Mouse (Mus musculus) spleen, postnatal 14 days (tissue): Measurements from ENCODE around the gene Dnajb12.

Experiments
- DNase-seq, 2 experiments: peaks; one replicate each; pipeline ENCODE4 v3.0.0; 2021 to 2022; ENCODE audit warnings: low spot score in 2 of 2

Dnajb12 gene

DNA sequence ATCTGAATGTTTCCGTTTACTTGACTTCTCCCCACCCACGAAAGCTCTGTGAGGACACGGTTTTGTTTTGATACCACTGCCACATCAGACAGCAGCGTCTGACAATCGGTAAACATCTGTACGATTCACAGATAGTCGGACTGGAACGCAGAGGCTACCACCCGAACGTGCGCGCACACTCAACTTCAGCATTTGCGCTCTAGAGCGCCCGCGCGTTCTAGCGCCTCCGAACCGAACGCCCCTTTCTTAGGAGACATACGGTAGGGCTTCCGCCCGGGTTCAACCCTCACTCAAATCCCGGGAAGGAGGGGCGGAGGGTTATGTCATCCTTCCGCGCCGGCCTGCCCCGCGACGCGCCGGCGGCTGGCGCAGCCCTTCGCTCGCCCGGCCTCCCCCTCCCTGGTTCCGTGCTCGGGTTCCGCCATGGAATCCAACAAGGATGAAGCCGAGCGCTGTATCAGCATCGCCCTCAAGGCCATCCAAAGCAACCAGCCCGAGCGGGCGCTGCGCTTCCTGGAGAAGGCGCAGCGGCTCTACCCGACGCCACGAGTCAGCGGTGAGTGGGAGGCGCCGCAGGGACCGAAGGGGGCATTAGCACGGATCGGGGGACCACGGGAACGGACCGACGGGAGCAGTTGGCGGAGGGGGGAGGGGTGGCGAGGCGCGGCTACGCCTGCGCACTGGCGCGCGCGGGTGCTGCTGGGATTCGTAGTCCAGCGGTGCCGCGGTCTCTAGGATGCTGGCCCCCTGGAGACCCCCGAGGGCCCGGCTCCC is at the start of gene Dnajb12:
Gene Dnajb12 (plus strand): TSS at position 302 of the 774 bp plus-strand sequence.
- DNase-seq = peak; percentile 83 to 87

- DNase-seq = no peak
Measured at GRCm38 (mm10) chr10:59829886-59830285, 49.5 kb upstream of the Dnajb12 start.

- no peak for DNase-seq
Measured at GRCm38 (mm10) chr10:59831950-59832349, 47.4 kb upstream of the Dnajb12 start.

DNA sequence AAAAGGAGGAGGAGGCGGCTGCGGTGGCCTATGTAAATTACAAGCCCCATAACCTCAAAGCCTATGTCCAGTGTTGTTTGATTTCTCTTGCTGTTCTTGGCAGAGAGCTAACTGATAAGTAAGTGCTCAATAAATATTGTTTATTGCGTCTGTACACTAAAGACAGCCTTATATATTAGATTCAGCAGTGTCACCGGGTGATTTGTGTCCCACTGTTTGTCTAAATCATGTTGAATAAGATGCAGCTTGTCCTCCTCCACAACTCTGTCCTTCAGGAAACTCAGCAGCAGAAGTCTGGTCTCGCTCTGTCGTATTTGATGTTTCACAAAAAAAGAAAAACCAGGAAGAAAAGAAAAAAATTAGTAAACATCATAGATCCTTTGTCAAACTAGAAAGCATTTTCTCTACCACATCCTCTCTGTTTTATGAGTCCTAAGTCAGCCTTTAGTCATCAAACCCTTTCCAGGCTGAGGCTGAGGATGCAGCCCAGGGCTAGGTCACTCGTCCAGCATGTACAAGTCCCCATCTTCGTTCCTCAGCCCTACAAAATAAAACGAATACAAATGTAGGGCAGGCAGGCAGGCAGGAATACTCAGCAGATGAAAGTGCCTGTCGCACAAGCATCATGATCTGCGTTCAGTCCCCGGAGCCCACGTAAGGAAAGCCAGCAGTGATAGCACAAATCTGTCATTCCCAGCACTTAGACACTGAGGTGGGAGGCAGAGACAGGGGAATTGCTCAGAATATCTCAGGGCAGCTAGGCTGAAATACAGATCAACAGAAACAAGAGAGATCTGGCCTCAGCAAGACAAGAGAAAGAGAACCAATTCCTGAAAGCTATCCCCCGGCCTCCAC is 43.8 kb upstream of the Dnajb12 start:
- no peak for DNase-seq

- no peak for DNase-seq
Measured at GRCm38 (mm10) chr10:59837490-59837889, 41.9 kb upstream of the Dnajb12 start.

GRCm38 (mm10) chr10:59841434-59841833 is 37.9 kb upstream of the Dnajb12 start:
- no peak for DNase-seq

DNA sequence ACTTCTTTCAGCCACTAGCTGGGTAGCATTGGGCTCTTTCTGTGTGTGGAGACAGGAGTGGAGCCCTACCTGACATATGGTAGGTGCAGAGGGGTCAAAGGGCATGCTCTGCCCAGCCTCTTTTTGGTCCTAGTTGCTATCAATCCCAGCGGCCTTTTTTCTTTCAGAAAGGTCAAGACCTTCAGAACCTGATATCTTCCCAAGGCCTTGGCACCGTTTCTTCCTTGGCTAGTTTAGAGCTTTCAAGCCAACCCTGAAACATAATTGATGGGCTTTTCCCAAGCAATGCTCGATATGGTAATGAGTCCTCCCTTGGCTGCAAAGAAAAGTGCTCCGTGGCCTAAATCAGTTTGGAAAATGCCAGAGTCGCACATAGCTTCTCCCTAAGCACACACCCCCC is 36.2 kb upstream of the Dnajb12 start:
- DNase-seq = no peak

DNA sequence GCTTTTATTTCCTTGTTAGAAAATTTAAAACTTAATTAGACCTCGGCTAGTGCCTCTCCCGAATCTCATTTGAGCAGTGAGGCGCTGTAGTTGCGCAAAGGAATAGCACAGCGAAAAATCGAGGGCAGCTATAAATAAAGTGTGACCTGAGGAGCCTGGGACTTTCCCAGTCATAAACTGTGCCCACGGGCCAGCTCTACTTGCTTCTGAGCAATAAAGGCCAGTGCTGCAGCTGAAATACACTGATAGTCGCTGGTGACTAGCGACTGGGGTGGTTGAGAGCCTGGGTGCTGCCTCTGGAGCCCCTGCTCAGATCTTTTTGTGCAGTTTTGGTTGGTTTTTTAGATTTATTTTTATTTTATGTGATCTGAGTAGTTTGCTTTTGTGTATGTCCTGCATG is 34.7 kb upstream of the Dnajb12 start:
- no peak for DNase-seq

DNA sequence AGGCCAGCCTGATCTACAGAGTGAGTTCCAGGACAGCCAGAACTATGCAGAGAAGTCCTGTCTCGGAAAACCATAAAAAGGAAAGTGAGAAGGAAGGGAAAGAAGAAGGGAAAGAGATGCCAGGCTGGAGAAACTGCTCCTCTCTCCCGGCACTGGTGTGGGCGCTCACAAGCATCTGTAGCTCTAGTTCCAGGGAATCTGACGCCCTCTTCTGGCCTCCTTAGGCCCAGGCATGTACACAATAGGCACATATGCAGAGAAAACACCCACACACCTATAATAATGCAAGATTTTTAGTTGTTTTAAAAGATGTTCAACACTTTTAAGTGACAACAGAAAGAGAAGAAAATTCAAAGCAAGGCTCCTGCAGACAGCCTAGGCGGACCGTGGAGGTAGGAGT is 32.9 kb upstream of the Dnajb12 start:
- DNase-seq = no peak

- DNase-seq = no peak
Measured at GRCm38 (mm10) chr10:59848079-59848877, 31.1 kb upstream of the Dnajb12 start.

DNA sequence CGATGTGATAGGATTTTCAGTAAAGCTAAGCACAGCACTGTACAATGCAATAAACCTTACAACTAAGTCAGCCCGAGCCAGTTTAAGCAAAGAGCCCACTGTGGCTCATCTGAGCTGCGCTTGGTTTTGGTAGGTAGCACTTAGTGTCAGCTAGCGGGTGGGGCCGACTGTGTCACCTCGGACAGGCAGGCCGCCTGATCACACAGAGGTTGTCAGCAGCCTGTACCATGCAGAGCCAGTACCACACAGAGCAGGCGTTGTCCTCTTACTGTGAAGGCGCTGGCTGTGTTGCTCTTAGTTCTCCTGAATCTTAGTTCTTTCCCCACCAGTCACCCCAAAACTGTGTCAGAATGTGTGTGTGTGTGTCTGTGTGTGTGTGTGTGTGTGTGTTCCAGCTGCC is 30.4 kb upstream of the Dnajb12 start:
- DNase-seq = no peak

- DNase-seq = no peak
Measured at GRCm38 (mm10) chr10:59849371-59849770, 30.0 kb upstream of the Dnajb12 start.

DNA sequence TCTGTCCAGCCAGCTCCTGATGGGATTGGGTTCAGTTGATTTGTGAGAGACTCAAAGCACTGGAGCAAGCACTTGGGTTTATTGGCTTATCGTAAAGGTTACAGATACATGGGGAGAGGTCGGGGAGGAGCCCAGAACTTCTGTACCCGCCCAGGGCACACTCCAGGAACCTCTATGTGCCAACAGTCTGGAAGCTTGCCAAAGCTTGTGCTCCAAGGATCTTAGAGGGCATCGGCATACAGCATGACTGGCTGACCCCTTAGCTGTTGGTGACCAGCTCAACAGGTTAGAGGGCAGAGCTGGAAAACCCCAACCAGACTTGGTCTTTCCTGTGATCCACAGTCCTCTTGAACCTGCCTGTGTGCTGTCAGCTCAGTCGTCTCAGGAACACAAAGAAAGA is 22.2 kb upstream of the Dnajb12 start:
- no peak for DNase-seq

DNA sequence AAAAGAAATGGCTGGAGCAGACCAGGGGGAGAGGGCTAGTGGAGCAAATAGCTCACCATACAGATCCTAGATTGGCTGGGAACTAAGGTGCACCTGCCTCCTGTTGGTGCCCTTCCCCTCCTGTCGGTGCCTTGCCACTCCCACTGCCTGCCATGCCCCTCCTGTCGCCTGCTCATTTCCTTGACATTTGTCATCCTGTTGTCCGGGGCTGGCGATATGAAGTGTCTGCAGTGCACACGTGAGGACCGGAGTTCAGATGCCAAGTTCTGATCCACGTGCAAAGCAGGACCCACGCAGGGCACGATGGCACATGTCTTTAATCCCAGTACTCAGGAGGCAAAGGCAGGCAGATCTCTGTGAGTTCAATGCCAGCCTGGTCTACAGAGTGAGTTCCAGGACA is 18.7 kb upstream of the Dnajb12 start:
- no peak for DNase-seq

DNA sequence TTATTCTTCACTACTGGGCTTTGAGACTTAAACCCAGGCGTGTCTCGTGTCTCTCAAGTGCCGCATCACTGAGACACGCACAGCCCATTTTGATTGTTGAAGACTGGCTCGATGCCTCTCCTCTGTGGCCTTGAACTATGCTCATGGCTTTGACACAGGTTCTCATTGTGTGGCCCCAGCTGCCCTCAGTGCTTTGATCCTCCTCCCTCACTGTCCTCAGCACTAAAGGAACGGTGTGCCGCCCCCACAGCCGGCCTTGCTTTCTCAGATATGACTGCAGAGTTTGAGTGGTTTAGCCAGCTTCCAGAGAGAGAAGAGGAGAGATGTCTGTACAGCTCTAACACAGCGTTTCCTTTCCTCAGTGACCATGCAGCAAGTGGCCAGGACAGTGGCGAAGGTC is 18.2 kb upstream of the Dnajb12 start:
- no peak for DNase-seq

- DNase-seq = no peak
Measured at GRCm38 (mm10) chr10:59862816-59863440, 16.4 kb upstream of the Dnajb12 start.

DNA sequence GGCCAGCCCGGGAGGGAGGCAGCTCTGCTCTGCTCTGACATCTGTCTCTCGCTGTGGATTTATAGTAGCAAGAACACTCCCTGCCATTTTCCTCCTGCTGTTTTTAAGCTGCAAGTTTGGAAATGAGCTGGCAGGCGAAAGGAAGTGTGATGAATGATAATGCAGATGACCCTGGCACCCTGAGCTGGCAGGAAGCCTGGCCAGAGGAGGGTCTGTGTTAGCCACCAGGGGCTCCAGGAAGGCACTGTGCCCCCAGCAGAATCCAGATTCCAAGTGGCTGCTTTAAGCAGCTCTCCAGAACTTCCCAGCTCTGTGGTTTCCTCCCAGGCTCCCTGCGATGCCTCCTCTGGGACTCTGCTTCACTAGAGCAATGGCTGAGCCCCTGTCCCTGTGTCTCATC is 15.7 kb upstream of the Dnajb12 start:
- DNase-seq = no peak

GRCm38 (mm10) chr10:59864232-59864875 is 15.0 kb upstream of the Dnajb12 start:
- DNase-seq = no peak

DNA sequence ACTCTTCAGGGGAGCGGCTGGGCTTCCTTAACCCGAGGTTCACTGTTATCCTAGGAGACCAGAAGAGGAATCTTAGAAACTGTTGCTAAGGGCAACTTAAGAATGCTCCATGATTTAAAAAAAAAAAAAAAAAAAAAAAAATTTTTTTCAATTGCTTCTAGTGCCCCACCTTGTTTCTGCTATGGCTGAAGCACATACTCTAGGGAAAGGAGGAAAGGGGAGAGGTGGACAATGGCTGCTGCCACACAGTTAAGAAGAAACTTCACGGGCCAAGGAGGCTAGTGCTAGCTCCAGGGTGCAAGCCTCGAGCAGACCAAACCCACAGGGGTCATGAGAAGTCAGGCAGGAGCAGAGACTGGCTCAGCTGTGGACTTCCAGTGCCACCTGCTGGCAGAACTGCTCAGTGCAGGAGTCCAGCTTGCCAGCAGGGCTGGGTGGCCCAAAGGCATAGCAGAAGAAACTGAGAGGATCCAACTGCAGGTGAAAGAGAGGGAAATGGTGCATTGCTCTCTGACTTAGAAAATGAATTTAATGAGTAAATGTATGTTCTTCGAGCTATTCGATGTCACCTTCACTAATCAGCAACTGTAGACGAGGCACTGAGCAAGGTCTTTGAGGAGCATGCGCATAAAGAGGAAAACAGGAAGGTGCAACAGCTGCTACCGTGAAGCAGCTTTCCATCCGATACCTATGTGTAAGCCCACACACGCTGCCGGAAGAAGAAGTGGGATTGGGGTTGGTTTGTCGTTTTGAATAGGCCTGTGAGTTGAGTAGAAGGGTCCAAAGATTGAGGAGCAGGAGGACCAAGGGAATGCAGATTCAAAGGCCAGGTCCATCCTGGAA is 14.3 kb upstream of the Dnajb12 start:
- DNase-seq = peak; percentile 79 to 89

- DNase-seq = no peak
Measured at GRCm38 (mm10) chr10:59868266-59868665, 11.1 kb upstream of the Dnajb12 start.
